Mouse (Mus musculus) embryo, embryonic 9.5 days (tissue): Measurements from ENCODE around the gene Rph3al.

Source experiments
- DNase-seq: peaks from one replicate; pipeline ENCODE4 v3.0.0-alpha.2; 2017; ENCODE audit errors: extremely low spot score

Rph3al gene

GRCm38 (mm10) chr11:75950459-75950858, 12.2 kb upstream of the Rph3al start:
- DNase-seq, result no peak

- DNase-seq, result no peak
Observed at GRCm38 (mm10) chr11:75948789-75949188, 10.6 kb upstream of the Rph3al start.

- no peak for DNase-seq
Observed at GRCm38 (mm10) chr11:75947223-75947622, 9.0 kb upstream of the Rph3al start.

GRCm38 (mm10) chr11:75945805-75946450, 7.7 kb upstream of the Rph3al start:
- no peak for DNase-seq

- peak; percentile 47 for DNase-seq
Observed at GRCm38 (mm10) chr11:75937370-75937871, 808 bp downstream of the Rph3al start.

GRCm38 (mm10) chr11:75935819-75936430, 2.3 kb downstream of the Rph3al start:
- no peak for DNase-seq

GRCm38 (mm10) chr11:75934425-75934824, 3.8 kb downstream of the Rph3al start:
- no peak for DNase-seq

GRCm38 (mm10) chr11:75933371-75933770, 4.9 kb downstream of the Rph3al start:
- no peak for DNase-seq

- DNase-seq, result no peak
Observed at GRCm38 (mm10) chr11:75930911-75931678, 7.1 kb downstream of the Rph3al start.

GRCm38 (mm10) chr11:75930208-75930607, 8.0 kb downstream of the Rph3al start:
- DNase-seq, result no peak

GRCm38 (mm10) chr11:75927881-75928280, 10.3 kb downstream of the Rph3al start:
- no peak for DNase-seq

- DNase-seq, result no peak
Observed at GRCm38 (mm10) chr11:75926431-75927312, 11.6 kb downstream of the Rph3al start.

- no peak for DNase-seq
Observed at GRCm38 (mm10) chr11:75925801-75926200, 12.4 kb downstream of the Rph3al start.

GRCm38 (mm10) chr11:75922741-75923140, 15.5 kb downstream of the Rph3al start:
- DNase-seq, result no peak

GRCm38 (mm10) chr11:75919139-75919538, 19.1 kb downstream of the Rph3al start:
- DNase-seq, result no peak

- DNase-seq, result no peak
Observed at GRCm38 (mm10) chr11:75917340-75917739, 20.9 kb downstream of the Rph3al start.

GRCm38 (mm10) chr11:75913953-75914352, 24.3 kb downstream of the Rph3al start:
- no peak for DNase-seq

- DNase-seq, result peak; percentile 70
Observed at GRCm38 (mm10) chr11:75912944-75913657, 25.1 kb downstream of the Rph3al start.

- no peak for DNase-seq
Observed at GRCm38 (mm10) chr11:75911962-75912361, 26.3 kb downstream of the Rph3al start.

GRCm38 (mm10) chr11:75909702-75910429, 28.4 kb downstream of the Rph3al start:
- no peak for DNase-seq
